17 mouse cellular contexts compared by ENCODE assay signal in genomic region chr14:100227717-100228116, GRCm38 (mm10). TPM values are rescaled to one million over a fixed set of nuclear protein-coding genes. Genes with fewer than 3 reads are reported as not detected.
"Had no signal": no experiment of that assay in that cellular context is flagged by ENCODE, and none has a peak within 500 bp of the region (broad histone marks: within the 10 kb centered on the region; RNA-seq: fewer than 3 reads in every experiment).

No protein-coding gene starts in this region.

- H3K36me3 ChIP-seq: lung, embryonic 15.5 days; midbrain, embryonic 12.5 days; midbrain, embryonic 15.5 days; neural tube, embryonic 12.5 days; stomach, embryonic 15.5 days had no signal

- H3K4me3 ChIP-seq: lung, embryonic 15.5 days; megakaryocyte, embryonic 14.5 days; midbrain, embryonic 12.5 days; midbrain, embryonic 15.5 days; neural tube, embryonic 12.5 days; stomach, embryonic 15.5 days had no signal

- H3K27me3 ChIP-seq: lung, embryonic 15.5 days; megakaryocyte, embryonic 14.5 days; midbrain, embryonic 12.5 days; midbrain, embryonic 15.5 days; neural tube, embryonic 12.5 days; stomach, embryonic 15.5 days had no signal

- ATAC-seq: lung, postnatal 0 days; midbrain, embryonic 15.5 days had no signal

- H3K4me2 ChIP-seq: lung, embryonic 15.5 days; midbrain, embryonic 12.5 days; midbrain, embryonic 15.5 days; neural tube, embryonic 12.5 days; stomach, embryonic 15.5 days had no signal

- H3K9me3 ChIP-seq: lung, embryonic 15.5 days; midbrain, embryonic 12.5 days; midbrain, embryonic 15.5 days; neural tube, embryonic 12.5 days; stomach, embryonic 15.5 days had no signal

- H3K4me1 ChIP-seq: megakaryocyte, embryonic 14.5 days; neural tube, embryonic 12.5 days had no signal

- H3K9ac ChIP-seq: liver, embryonic 14.5 days; lung, embryonic 15.5 days; midbrain, embryonic 12.5 days; midbrain, embryonic 15.5 days; neural tube, embryonic 12.5 days; stomach, embryonic 15.5 days had no signal

- DNase-seq: lung, adult 2 months; lung, postnatal 14 days; lung, postnatal 36 days; right cerebral cortex, postnatal 14 days; thymus, adult 2 months; thymus, postnatal 14 days; thymus, postnatal 36 days had no signal

- H3K27ac ChIP-seq: liver, embryonic 14.5 days; lung, embryonic 15.5 days; macrophage; midbrain, embryonic 12.5 days; midbrain, embryonic 15.5 days; neural tube, embryonic 12.5 days; stomach, embryonic 15.5 days; stomach, postnatal 0 days had no signal

RNA-seq across cellular contexts. Expression of gene Klf12, which starts 56.8 kb away (rescaled TPM):
- polyA plus RNA-seq: macrophage had no signal
